28 mouse cellular contexts compared by ENCODE assay signal in the genomic region with DNA sequence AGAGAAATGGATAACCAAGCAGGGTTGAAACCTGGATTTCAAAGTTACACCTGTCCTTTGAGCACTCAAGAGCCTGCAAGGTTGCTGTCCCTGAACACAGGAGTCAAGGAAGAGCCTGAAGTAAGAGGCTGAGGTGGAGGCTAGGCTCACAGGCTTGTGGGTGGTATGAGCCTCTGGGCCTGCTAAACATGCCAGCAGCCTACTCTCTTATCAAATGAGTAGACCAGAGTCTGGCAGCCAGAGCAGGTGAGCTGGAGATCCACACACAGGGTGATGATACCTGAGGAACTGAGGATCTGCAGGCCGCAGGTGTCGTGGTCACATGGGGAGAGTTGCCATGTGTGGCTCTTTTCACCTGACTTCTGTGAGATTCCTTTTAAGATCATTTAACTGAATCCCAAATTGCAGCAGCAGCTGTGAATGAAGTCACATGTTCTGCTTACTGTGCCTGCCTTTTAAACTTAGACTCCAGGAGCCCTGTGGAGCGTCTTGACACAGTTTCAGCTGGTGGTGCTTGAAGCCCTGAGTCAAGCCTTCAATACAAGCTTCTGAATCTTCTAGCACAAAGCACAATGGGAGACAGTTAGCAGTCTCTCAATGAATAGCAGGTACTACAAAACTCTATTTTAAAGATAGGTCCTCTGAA. TPM values are rescaled to one million over a fixed set of nuclear protein-coding genes. Genes with fewer than 3 reads are reported as not detected.
DNase-seq lines count a peak whose midpoint lies in the region; ATAC-seq and TF ChIP-seq lines count a peak whose summit lies in the region.
"Had no signal": no experiment of that assay in that cellular context is flagged by ENCODE, and none has a peak within 500 bp of the region (broad histone marks: within the 10 kb centered on the region; RNA-seq: fewer than 3 reads in every experiment).

No protein-coding gene starts in this region.

- TF ChIP-seq POLR2A in brain, embryonic 14.5 days (IDR thresholded peaks at IDR 0.05; ENCODE audit: borderline replicate concordance, extremely low read depth, insufficient read depth, insufficient read length, poor library complexity, severe bottlenecking), result no peak

- H3K4me3 ChIP-seq in forebrain, postnatal 0 days (ENCODE audit: low read depth, low read length), result no peak overlapping the region
- no peak overlapping the region for H3K4me3 ChIP-seq in forebrain, embryonic 11.5 days (ENCODE audit: low read depth, low read length)
- H3K4me3 ChIP-seq: embryonic facial prominence, embryonic 10.5 days; hindbrain, embryonic 12.5 days; kidney, embryonic 15.5 days; limb, embryonic 13.5 days; liver, embryonic 12.5 days; midbrain, embryonic 12.5 days; neural tube, embryonic 12.5 days had no signal

- H3K27ac ChIP-seq in forebrain, postnatal 0 days (ENCODE audit: low read depth, low read length), result no peak overlapping the region
- H3K27ac ChIP-seq in forebrain, embryonic 11.5 days (ENCODE audit: low read depth, low read length), result no peak overlapping the region
- H3K27ac ChIP-seq: embryonic facial prominence, embryonic 10.5 days; hindbrain, embryonic 12.5 days; kidney, embryonic 15.5 days; limb, embryonic 13.5 days; liver, embryonic 12.5 days; midbrain, embryonic 12.5 days; neural tube, embryonic 12.5 days had no signal

- H3K9ac ChIP-seq in forebrain, postnatal 0 days, result no peak overlapping the region
- no peak overlapping the region for H3K9ac ChIP-seq in forebrain, embryonic 11.5 days (ENCODE audit: low read length)
- H3K9ac ChIP-seq: hindbrain, embryonic 12.5 days; kidney, embryonic 15.5 days; limb, embryonic 13.5 days; liver, embryonic 12.5 days; midbrain, embryonic 12.5 days; neural tube, embryonic 12.5 days had no signal

- no peaks in the 10 kb centered on the region for H3K36me3 ChIP-seq in forebrain, postnatal 0 days (ENCODE audit: insufficient read depth)
- no peaks in the 10 kb centered on the region for H3K36me3 ChIP-seq in forebrain, embryonic 11.5 days (ENCODE audit: control insufficient read depth, insufficient read depth, low read length)
- H3K36me3 ChIP-seq: embryonic facial prominence, embryonic 10.5 days; hindbrain, embryonic 12.5 days; kidney, embryonic 15.5 days; limb, embryonic 13.5 days; liver, embryonic 12.5 days; midbrain, embryonic 12.5 days; neural tube, embryonic 12.5 days had no signal

- peak; percentile 8 for DNase-seq in forebrain, postnatal 0 days
- DNase-seq in forebrain, embryonic 11.5 days (ENCODE audit: low spot score), result no peak
- peak; percentile 18 to 45 for DNase-seq in left cerebral cortex, postnatal 14 days (ENCODE audit: low spot score in 2 of 2)
- no peak for DNase-seq in left cerebral cortex, adult 11 months (ENCODE audit: low spot score)
- DNase-seq in brain, embryonic 14.5 days (ENCODE audit: low read depth), result peak; percentile 26
- peak; percentile 4 to 36 for DNase-seq in right cerebral cortex, postnatal 36 days (ENCODE audit: low spot score in 2 of 2)
- DNase-seq in thymus, postnatal 14 days, result no peak
- DNase-seq: adrenal gland, postnatal 14 days; cerebellum, adult 11 months; cerebellum, adult 9-11 months; gastrocnemius, postnatal 25 days; kidney, postnatal 36 days; lung, adult 18-20 months; lung, postnatal 10 days; thymus, postnatal 36 days had no signal

- no peak for TF ChIP-seq CTCF in forebrain, postnatal 0 days (IDR thresholded peaks at IDR 0.05; ENCODE audit: low read depth)
- no peak for TF ChIP-seq CTCF in brain, embryonic 14.5 days (IDR thresholded peaks at IDR 0.05; ENCODE audit: borderline replicate concordance, extremely low read depth, insufficient read depth, insufficient read length)

- no peaks in the 10 kb centered on the region for H3K4me1 ChIP-seq in forebrain, postnatal 0 days (ENCODE audit: insufficient read depth)
- H3K4me1 ChIP-seq in forebrain, embryonic 11.5 days (replicated peaks; ENCODE audit: control insufficient read depth, insufficient read depth, low read length), result no peaks in the 10 kb centered on the region
- H3K4me1 ChIP-seq: embryonic facial prominence, embryonic 10.5 days; hindbrain, embryonic 12.5 days; kidney, embryonic 15.5 days; limb, embryonic 13.5 days; liver, embryonic 12.5 days; midbrain, embryonic 12.5 days; neural tube, embryonic 12.5 days had no signal

- H3K4me2 ChIP-seq in forebrain, postnatal 0 days (ENCODE audit: low read depth), result no peak overlapping the region
- no peak overlapping the region for H3K4me2 ChIP-seq in forebrain, embryonic 11.5 days (ENCODE audit: low read depth, low read length, severe bottlenecking)
- H3K4me2 ChIP-seq: hindbrain, embryonic 12.5 days; kidney, embryonic 15.5 days; limb, embryonic 13.5 days; liver, embryonic 12.5 days; midbrain, embryonic 12.5 days; neural tube, embryonic 12.5 days had no signal

- intact Hi-C loops in left cerebral cortex, postnatal 14 days (cut with DNase I), result no loop called here

- peak; percentile 48; the same call in 1 of the 2 replicates for ATAC-seq in forebrain, postnatal 0 days
- ATAC-seq in forebrain, embryonic 11.5 days (replicated peaks; ENCODE audit: low FRiP score), result no peak
- ATAC-seq: CD4-positive, CD25-positive, alpha-beta regulatory T cell, adult 4 months; intestine, postnatal 0 days; liver, embryonic 12.5 days had no signal

- no peaks in the 10 kb centered on the region for H3K27me3 ChIP-seq in forebrain, postnatal 0 days (ENCODE audit: insufficient read depth, low read length)
- no peaks in the 10 kb centered on the region for H3K27me3 ChIP-seq in forebrain, embryonic 11.5 days (ENCODE audit: control insufficient read depth, insufficient read depth, low read length)
- H3K27me3 ChIP-seq: hindbrain, embryonic 12.5 days; kidney, embryonic 15.5 days; limb, embryonic 13.5 days; liver, embryonic 12.5 days; midbrain, embryonic 12.5 days; neural tube, embryonic 12.5 days had no signal

- 79% methylated on average over 3 of the region's 3 CpGs for WGBS in forebrain, postnatal 0 days
- WGBS in forebrain, embryonic 11.5 days, result 86% methylated on average over 3 of the region's 3 CpGs

- H3K9me3 ChIP-seq in forebrain, postnatal 0 days (ENCODE audit: low read length), result no peaks in the 10 kb centered on the region
- no peaks in the 10 kb centered on the region for H3K9me3 ChIP-seq in forebrain, embryonic 11.5 days (ENCODE audit: control insufficient read depth, low read length)
- H3K9me3 ChIP-seq: embryonic facial prominence, embryonic 10.5 days; hindbrain, embryonic 12.5 days; kidney, embryonic 15.5 days; limb, embryonic 13.5 days; liver, embryonic 12.5 days; midbrain, embryonic 12.5 days; neural tube, embryonic 12.5 days had no signal

RNA-seq across cellular contexts. Expression of gene Gm9767, which starts 18.3 kb away (rescaled TPM):
- total RNA-seq in forebrain, postnatal 0 days (2014; rRNA removed), result 1.1 and 1.8 TPM in 2 replicates
- 1.5 and 2.2 TPM in 2 replicates for polyA plus RNA-seq in forebrain, postnatal 0 days (2015; fragmentation: Nextera tagmentation; extraction: Ambion mirVana)
- polyA plus RNA-seq in forebrain, embryonic 11.5 days (2014; fragmentation: Nextera tagmentation; extraction: Ambion mirVana), result 0.40 and 0.69 TPM in 2 replicates
- 1 to 10 TPM; 1.5 to 2.0 TPM for total RNA-seq in left cerebral cortex, postnatal 14 days (2021)
- 0.76 and 0.98 TPM in 2 replicates for polyA plus RNA-seq in brain, embryonic 14.5 days (2012; rRNA removed)
- total RNA-seq: gastrocnemius, postnatal 25 days; heart, adult 8-10 months; heart, postnatal 25 days; megakaryocyte progenitor cell, adult 5-6 weeks had no signal
- polyA plus RNA-seq: CD4-positive, CD25-positive, alpha-beta regulatory T cell, adult 4 months; embryonic facial prominence, embryonic 10.5 days; heart, embryonic 14.5 days; kidney, embryonic 15.5 days; liver, embryonic 12.5 days had no signal

RNA-seq across cellular contexts. Expression of gene Tmem200a, which starts 19.1 kb away (rescaled TPM):
- 25.2 and 27.9 TPM in 2 replicates for total RNA-seq in forebrain, postnatal 0 days (2014; rRNA removed)
- 15.0 and 20.0 TPM in 2 replicates for polyA plus RNA-seq in forebrain, postnatal 0 days (2015; fragmentation: Nextera tagmentation; extraction: Ambion mirVana)
- polyA plus RNA-seq in forebrain, embryonic 11.5 days (2014; fragmentation: Nextera tagmentation; extraction: Ambion mirVana), result 12.8 and 13.7 TPM in 2 replicates
- total RNA-seq in left cerebral cortex, postnatal 14 days (2021), result 10 to 100 TPM; 22.8 to 25.3 TPM
- polyA plus RNA-seq in brain, embryonic 14.5 days (2012; rRNA removed), result 21.5 and 27.3 TPM in 2 replicates
- total RNA-seq: heart, postnatal 25 days; megakaryocyte progenitor cell, adult 5-6 weeks had no signal
- polyA plus RNA-seq: CD4-positive, CD25-positive, alpha-beta regulatory T cell, adult 4 months had no signal

Comparison
In these comparisons a context has a peak if more than half of its experiments do, and no peak if none do; other contexts are left out.
1. DNase-seq: peak in forebrain, postnatal 0 days (single experiment), left cerebral cortex, postnatal 14 days (2 of 2), brain, embryonic 14.5 days (single experiment) and right cerebral cortex, postnatal 36 days (2 of 2); none in forebrain, embryonic 11.5 days (single experiment), left cerebral cortex, adult 11 months (single experiment) and thymus, postnatal 14 days (single experiment).